Mouse (Mus musculus): ENCODE measurements around the gene Rbfox3. TPM values are rescaled to one million over a fixed set of nuclear protein-coding genes. Genes with fewer than 3 reads are reported as not detected.

Rbfox3 gene
- polyA plus RNA-seq, 1 experiment from 2014 or later: 1.2 TPM

DNA sequence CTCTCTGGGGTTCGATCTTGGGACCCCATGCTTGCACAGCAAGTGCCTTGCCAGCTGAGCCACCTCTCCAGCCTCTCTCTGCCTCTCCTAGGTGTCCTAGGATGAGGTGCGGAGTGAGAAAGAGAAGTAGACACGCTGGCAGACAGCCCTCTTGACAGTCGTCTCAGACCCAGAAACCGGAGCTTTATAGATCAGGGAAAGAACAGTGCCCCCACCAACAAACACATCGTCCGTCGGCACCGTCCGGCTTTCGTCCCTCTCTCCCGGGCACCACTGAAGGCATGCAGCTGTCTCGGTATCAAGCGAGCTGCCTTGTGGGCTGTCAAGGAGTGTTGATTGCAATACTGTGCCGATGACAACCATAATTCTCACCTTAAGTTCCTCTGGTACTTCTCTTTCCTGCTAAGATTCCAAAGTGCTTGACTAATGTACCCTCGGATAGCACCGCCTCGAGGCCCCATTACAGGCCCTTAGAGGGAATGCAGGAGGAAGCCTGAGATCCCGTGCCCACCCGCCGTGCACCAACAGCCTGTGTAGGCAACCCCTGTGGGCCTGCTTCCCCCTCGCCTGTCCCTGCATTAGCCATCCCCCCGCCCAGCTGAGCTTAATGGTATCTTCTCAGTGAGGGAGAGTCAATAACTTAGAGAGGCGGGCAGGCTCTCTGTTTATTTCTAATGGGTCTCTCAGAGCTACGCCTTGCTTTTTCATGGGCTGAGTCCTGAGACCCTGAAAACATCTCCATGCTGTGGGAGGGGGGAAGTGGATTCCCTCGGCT, 11.4 kb downstream of the Rbfox3 start:
- Histone ChIP-seq H3K27me3 (replicated peaks; ENCODE audit: control insufficient read depth, insufficient read depth, low read length) (no peaks in the 10 kb centered on the region), H3K4me3 (ENCODE audit: low read depth, low read length) (no peak overlapping the region), H3K4me1 (replicated peaks; ENCODE audit: control insufficient read depth, insufficient read depth, low read length) (no peaks in the 10 kb centered on the region), H3K27ac (ENCODE audit: low read depth, low read length) (no peak overlapping the region), H3K9me3 (ENCODE audit: control insufficient read depth) (no peaks in the 10 kb centered on the region), H3K36me3 (ENCODE audit: control insufficient read depth, insufficient read depth) (no peaks in the 10 kb centered on the region), H3K9ac (ENCODE audit: low read depth, low read length) (no peak overlapping the region), H3K4me2 (replicated peaks; ENCODE audit: low read depth) (no peak overlapping the region)
- TF ChIP-seq CTCF (IDR thresholded peaks at IDR 0.05; ENCODE audit: low read depth): no peak
- WGBS: 59% methylated on average over 26 of the region's 26 CpGs
- no peak for ATAC-seq

DNA sequence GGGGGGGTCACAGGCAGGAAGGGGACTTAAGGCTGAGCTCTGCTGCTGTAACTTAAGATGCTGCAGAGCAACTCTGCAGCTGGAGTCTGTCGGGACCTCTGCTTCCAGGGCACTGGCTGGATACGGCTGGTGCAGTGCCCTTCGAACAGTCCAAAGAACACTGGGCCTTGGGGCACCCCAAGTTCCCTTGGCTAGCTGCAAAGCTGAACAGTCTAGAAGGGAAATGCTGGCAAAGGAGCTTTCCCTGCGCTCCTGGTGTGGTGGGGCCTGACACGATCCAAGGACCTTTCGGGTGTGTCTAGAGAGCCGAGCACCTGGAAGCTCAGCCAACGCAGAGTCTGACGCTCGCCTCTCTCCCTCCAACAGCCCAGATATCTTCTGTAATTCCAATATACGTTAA, 12.8 kb downstream of the Rbfox3 start:
- no peak overlapping the region for H3K27ac ChIP-seq (ENCODE audit: low read depth, low read length)

DNA sequence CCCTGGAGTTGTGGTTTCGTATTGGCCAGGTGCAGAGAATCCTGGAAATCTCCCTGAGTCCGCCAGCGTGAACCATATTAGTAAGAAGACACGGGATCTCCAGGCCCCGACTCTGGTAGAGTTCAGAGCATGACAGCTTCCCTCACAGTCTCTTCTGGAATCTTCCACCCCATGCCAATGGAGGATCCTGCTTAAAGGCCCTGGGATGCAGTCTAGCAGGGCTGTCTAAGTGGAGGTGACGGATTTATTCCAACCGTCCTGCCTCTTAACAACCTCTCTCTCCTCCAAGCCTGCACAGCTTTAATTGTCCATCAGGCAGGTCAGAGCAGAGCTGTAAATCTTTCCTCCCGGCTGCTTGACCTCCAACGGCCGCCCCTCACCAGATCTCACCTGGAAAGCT, 13.2 kb downstream of the Rbfox3 start:
- Histone ChIP-seq H3K36me3 (ENCODE audit: control insufficient read depth, insufficient read depth) (no peaks in the 10 kb centered on the region), H3K27ac (ENCODE audit: low read depth, low read length) (no peak overlapping the region; the same call in 1 of the 2 replicates), H3K27me3 (replicated peaks; ENCODE audit: control insufficient read depth, insufficient read depth, low read length) (no peaks in the 10 kb centered on the region), H3K4me3 (ENCODE audit: low read depth, low read length) (no peak overlapping the region), H3K4me1 (replicated peaks; ENCODE audit: control insufficient read depth, insufficient read depth, low read length) (no peaks in the 10 kb centered on the region), H3K9ac (ENCODE audit: low read depth, low read length) (no peak overlapping the region), H3K4me2 (replicated peaks; ENCODE audit: low read depth) (peak overlapping the region; percentile 43), H3K9me3 (ENCODE audit: control insufficient read depth) (no peaks in the 10 kb centered on the region)
- no peak for ATAC-seq
- WGBS: 45% methylated on average over 10 of the region's 10 CpGs
- no peak for TF ChIP-seq CTCF (IDR thresholded peaks at IDR 0.05; ENCODE audit: low read depth)

More for the DNA sequence above, 12.8 kb downstream of the Rbfox3 start:
- Histone ChIP-seq H3K4me3 (ENCODE audit: low read depth, low read length) (no peak overlapping the region), H3K27me3 (replicated peaks; ENCODE audit: control insufficient read depth, insufficient read depth, low read length) (no peaks in the 10 kb centered on the region), H3K9ac (ENCODE audit: low read depth, low read length) (no peak overlapping the region), H3K4me2 (replicated peaks; ENCODE audit: low read depth) (peak overlapping the region; percentile 43), H3K4me1 (replicated peaks; ENCODE audit: control insufficient read depth, insufficient read depth, low read length) (no peaks in the 10 kb centered on the region), H3K9me3 (ENCODE audit: control insufficient read depth) (no peaks in the 10 kb centered on the region), H3K36me3 (ENCODE audit: control insufficient read depth, insufficient read depth) (no peaks in the 10 kb centered on the region)
- WGBS: 29% methylated on average over 11 of the region's 11 CpGs
- peak; percentile 68; the same call in 1 of the 2 replicates for ATAC-seq
- no peak for TF ChIP-seq CTCF (IDR thresholded peaks at IDR 0.05; ENCODE audit: low read depth)

DNA sequence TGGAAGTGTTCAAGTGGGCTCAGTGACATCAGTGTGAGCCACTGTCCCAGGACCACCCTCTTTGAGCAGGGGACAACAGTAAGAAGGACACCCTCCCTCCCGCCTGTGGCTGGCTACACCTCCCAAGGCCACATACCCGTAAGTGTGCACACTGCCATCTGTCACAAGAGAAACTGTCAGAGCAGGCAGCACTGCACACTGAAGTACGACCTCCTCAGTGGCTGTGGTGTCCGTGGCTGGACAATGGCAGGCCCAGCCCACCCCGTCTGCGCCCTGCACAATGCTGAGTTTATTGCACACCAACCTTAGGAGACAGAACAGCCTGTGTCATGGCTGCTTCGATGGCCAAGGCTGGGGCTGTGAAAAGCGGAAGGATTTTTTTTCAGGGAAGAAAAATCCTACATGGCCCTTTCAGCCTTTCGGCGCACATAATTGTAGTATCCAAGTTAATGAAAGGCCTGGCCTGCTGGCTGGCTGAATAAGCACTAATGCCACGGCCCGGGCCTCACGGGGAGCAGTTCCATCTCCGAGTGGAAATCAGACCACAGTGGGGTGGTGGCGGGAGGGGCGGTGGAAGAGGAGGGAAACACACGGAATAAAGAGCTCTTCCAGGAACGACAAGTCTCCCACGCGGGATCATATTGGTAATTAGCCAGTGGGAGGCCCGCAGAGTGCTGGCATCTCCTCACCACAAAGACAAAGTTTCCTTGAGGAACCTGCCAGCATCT, 14.1 kb downstream of the Rbfox3 start:
- Histone ChIP-seq H3K4me3 (ENCODE audit: low read depth, low read length) (no peak overlapping the region), H3K9me3 (ENCODE audit: control insufficient read depth) (no peaks in the 10 kb centered on the region), H3K27ac (ENCODE audit: low read depth, low read length) (no peak overlapping the region), H3K9ac (ENCODE audit: low read depth, low read length) (no peak overlapping the region), H3K36me3 (ENCODE audit: control insufficient read depth, insufficient read depth) (no peaks in the 10 kb centered on the region), H3K4me1 (replicated peaks; ENCODE audit: control insufficient read depth, insufficient read depth, low read length) (no peaks in the 10 kb centered on the region), H3K27me3 (replicated peaks; ENCODE audit: control insufficient read depth, insufficient read depth, low read length) (no peaks in the 10 kb centered on the region), H3K4me2 (replicated peaks; ENCODE audit: low read depth) (no peak overlapping the region)
- no peak for TF ChIP-seq CTCF (IDR thresholded peaks at IDR 0.05; ENCODE audit: low read depth)
- WGBS: 73% methylated on average over 21 of the region's 21 CpGs
- ATAC-seq: no peak

DNA sequence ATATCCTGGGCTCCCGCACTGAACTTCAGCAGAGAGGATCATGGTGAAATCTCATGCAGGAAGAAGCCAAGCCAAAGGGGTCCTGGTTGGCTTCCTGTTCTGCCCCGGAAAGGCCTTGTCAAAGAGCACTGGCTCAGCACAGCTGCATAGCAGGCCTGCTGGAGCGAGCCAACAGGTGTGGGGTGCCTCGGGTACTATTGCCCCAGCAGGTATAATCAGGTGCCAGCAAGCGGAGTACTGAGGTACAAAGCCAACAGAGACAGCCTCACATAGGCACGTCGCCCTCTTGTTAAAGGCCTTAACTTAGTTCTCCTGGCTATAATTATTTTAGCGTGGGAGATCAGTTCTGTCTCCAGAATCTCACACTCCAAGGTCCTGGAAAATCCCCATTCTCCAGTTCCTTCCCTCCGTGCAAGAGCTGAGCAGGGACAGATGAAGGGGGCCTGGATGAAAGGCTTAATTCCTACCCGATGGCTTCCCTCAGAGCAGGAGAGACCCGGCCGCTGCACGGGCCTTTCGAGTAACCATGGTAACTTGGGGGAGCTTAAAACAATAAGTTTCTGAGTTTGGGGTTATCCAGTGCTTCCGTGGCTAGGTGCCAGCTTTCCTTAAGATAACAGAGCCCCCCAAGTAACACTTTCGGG, 15.2 kb downstream of the Rbfox3 start:
- no peaks in the 10 kb centered on the region for H3K9me3 ChIP-seq (ENCODE audit: control insufficient read depth)
- no peak overlapping the region for H3K4me2 ChIP-seq (replicated peaks; ENCODE audit: low read depth)
- H3K27me3 ChIP-seq (replicated peaks; ENCODE audit: control insufficient read depth, insufficient read depth, low read length): no peaks in the 10 kb centered on the region
- H3K36me3 ChIP-seq (ENCODE audit: control insufficient read depth, insufficient read depth): no peaks in the 10 kb centered on the region
- no peak overlapping the region for H3K4me3 ChIP-seq (ENCODE audit: low read depth, low read length)
- no peak overlapping the region for H3K9ac ChIP-seq (ENCODE audit: low read depth, low read length)
- TF ChIP-seq CTCF (IDR thresholded peaks at IDR 0.05; ENCODE audit: low read depth): no peak
- no peak for ATAC-seq
- no peaks in the 10 kb centered on the region for H3K4me1 ChIP-seq (replicated peaks; ENCODE audit: control insufficient read depth, insufficient read depth, low read length)
- WGBS: 63% methylated on average over 16 of the region's 16 CpGs
- H3K27ac ChIP-seq (ENCODE audit: low read depth, low read length): no peak overlapping the region

DNA sequence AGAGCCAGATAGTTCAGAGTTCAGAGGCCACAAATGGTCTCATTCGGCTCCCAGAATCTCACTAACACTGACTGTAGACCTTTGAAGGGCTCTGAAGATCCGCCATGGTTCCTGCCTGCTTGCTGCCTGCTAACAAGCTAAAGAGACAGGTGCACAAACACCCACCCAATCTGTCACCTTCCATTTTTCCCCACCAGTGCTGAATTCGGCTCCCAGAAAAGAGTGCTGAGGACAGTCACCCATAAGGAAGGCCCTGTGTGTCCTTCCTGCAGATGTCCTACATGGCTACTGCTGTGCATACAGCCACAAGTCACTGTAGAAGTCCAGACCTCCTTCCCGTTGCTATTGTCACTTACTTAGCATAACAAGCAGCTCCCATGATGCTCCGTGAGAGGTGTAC, 16.6 kb downstream of the Rbfox3 start:
- no peak for ATAC-seq
- TF ChIP-seq CTCF (IDR thresholded peaks at IDR 0.05; ENCODE audit: low read depth): no peak
- no peak overlapping the region for H3K4me2 ChIP-seq (replicated peaks; ENCODE audit: low read depth)
- no peak overlapping the region for H3K4me3 ChIP-seq (ENCODE audit: low read depth, low read length)
- no peaks in the 10 kb centered on the region for H3K27me3 ChIP-seq (replicated peaks; ENCODE audit: control insufficient read depth, insufficient read depth, low read length)
- 76% methylated on average over 5 of the region's 5 CpGs for WGBS
- H3K27ac ChIP-seq (ENCODE audit: low read depth, low read length): no peak overlapping the region
- H3K9ac ChIP-seq (ENCODE audit: low read depth, low read length): no peak overlapping the region
- no peaks in the 10 kb centered on the region for H3K4me1 ChIP-seq (replicated peaks; ENCODE audit: control insufficient read depth, insufficient read depth, low read length)
- H3K36me3 ChIP-seq (ENCODE audit: control insufficient read depth, insufficient read depth): no peaks in the 10 kb centered on the region
- H3K9me3 ChIP-seq (ENCODE audit: control insufficient read depth): no peaks in the 10 kb centered on the region

All from intestine, postnatal 0 days (tissue).